Mouse (Mus musculus) ES-E14 (cell line): ENCODE results near the gene Fbxl7.

Experiments used
- CHD2 ChIP-seq: IDR thresholded peaks from 2 replicates; pipeline ENCODE4 v1.6.1; 2014; ENCODE audit warnings: mild to moderate bottlenecking, low read depth, low read length, inconsistent platforms
- ZNF384 ChIP-seq: IDR thresholded peaks from 2 replicates; pipeline ENCODE4 v1.6.1; 2012; ENCODE audit warnings: low read depth, low read length, inconsistent platforms

GRCm38 (mm10) chr15:26704966-26705365 lies 190.4 kb downstream of the Fbxl7 start:
- TF ChIP-seq ZNF384: no peak
- no peak for TF ChIP-seq CHD2
